Mouse (Mus musculus) megakaryocyte, adult 5-6 weeks (primary cell): ENCODE data around the gene Tll1. TPM values are rescaled to one million over a fixed set of nuclear protein-coding genes. Genes with fewer than 3 reads are reported as not detected.

Experiments
- ATAC-seq: 2 replicates; pipeline ENCODE4 v1.8.0; 2016; ENCODE audit warnings: mild to moderate bottlenecking, inconsistent platforms; ENCODE audit not compliant: poor library complexity, severe bottlenecking
- total RNA-seq, 2 experiments: library from RNA; stranded (forward) in 1 of 2; stranded (reverse) in 1 of 2; fragments of 153-499, 151-499 nt in 1 of 2; fragments of 221-1000, 200-1000 nt in 1 of 2; gene quantifications; 2 replicates each; pipeline versions ENCODE4 v1.2.3 to v1.2.4; 2015 to 2017

Tll1 gene
- total RNA-seq (2015) (not detected in 2 replicates), total RNA-seq (2017) (not detected in 2 replicates)

DNA sequence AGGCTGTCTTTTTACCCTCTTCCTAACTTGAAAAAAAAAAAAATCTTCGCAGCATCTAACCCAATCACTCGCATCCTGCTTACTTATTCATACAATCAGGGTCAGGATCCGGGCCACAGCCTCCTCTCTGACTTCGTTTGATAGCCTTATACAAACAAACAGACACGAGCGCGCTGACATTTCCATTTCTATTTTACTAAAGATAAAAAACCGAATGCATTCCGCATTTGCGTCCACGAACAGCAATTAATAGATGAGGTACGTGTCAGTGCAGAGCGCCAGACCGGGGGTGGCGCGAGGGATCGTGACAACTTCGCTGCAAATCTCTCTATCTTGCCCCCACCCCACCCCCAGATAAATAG, at the start of gene Tll1:
Gene Tll1 (minus strand): TSS at position 248 of the 362 bp plus-strand sequence.
- no peak for ATAC-seq

DNA sequence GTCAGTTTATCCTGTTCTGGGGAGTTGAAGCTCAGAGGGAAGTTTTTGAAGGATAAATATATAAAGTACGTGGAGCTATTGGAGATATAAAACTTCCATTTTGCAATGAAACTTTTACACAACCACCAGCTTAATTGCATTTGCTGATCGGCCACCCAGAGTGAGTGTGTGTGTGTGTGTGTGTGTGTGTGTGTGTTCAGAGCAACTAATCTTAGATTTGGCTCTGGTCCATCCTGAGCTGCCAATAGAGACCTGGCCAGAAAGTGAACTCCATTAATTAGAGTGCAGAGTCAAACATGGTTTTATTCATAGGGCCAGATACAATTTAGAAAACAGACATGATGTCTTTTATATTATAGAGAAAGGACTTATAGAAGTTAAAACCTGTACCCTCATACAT, 32.6 kb upstream of the Tll1 start:
- no peak for ATAC-seq

DNA sequence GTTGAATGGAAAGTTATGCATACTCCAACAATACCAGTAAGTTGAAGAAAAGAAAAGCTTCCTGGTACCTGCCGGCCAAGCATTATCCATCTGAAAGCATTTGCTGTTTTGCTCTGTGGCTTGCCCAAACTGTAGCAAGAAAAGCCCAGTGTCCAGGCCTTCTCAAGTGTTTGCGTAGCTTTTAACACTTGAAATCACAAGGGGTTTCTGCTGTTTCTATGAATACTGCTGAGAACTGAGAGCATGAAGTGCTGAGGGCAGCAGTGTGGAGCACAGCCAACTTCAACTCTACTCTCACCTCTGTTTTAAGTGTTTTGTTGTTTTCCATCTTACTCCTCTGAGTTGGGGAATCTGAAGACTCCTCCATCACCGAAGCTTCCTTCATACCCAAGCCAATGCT, 15.5 kb upstream of the Tll1 start:
- no peak for ATAC-seq

DNA sequence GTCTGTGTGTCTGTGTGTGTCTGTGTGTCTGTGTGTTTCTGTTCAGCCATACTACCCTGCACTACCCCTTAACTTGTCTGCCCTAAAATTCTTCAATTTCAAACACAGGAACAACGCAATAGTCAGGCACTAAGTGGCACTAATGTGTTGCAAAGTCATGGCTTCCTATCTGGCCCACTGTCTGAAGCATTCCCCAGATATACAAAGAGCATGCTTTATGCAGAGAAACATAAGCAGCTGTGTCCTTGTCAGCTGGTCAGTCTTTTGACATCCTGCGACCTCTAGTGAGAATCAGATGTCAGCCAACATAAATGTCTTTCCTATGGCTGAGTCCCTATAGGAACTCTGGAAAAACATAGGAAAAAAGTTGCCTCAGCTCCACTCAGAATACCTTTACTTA, 11.6 kb upstream of the Tll1 start:
- ATAC-seq: no peak

DNA sequence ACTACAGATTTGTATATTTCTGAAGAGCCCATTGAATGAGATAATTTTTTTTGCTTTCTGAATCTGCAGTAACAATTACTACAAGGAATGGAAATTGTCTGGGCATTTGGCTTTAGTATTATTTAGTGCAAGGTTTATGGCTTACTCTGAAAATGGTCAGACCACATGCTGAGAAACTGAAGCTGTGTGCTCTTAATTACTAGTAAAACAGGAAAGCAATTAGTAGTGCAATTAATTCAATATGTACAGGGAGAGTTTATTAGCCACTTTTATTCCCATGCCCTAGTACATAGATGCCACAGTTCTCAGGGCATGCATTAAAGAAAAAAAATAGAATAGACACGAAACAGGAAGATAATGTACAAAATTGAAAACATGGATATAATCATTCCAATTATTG, 10.2 kb upstream of the Tll1 start:
- no peak for ATAC-seq

DNA sequence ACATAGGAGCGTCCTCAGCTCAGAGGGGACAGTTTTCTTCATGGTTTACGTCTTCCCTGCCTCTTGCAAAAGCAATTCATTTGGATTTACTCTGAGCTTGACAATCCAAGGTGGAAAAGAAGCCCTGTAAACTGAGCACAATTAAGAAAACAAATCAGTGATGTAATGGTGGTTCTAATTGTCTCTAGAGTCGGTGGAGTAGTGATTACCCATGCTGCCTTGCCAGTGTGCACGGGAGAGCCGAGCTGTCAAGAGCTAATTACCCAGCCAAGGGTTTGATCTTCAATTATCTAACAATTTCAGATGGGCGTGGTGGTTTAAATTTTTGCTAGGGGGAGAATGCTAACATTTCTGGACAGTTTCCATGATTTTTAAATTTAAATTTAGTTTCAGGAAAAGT, 9.3 kb upstream of the Tll1 start:
- no peak for ATAC-seq

DNA sequence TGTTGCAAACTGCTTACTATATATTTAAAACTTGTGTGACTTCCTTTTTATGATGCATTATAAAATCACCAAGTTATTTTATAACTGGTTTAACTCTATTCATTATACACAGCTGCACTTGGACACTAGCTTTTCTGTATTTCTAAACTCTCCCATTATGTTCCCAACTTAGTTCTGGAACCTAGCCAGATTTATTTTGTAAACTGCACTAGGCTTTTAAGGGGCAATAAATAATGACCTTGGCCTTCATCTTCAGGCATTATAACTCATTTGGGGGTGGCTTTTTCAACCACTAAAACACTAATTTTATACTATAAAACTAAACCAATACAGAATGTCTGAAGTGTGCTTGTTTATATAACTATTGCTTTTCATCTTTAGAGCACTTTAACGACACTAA, 8.8 kb upstream of the Tll1 start:
- ATAC-seq: no peak

DNA sequence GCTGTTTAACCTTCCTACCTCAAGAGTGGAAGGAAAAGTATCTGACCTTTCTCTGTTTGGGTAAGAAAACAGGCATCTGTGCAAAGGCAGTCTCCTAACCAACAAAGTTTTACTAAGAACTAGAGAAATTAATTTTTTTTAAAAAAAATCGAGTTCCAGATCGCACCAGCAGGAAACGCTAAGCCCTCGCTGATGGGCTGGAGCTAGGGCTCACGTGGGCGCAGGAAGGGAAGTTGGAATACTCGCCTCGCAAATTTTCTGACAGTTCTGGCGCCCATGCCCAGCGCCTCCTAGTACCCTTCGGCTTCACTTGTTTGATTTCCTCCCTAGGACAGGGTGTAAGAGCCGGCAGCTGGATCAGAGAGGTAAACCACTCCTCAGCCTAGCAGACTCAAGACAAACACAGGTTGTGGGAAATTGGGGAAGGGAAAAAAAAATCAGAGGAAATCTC, 365 bp upstream of the Tll1 start:
- ATAC-seq: no peak

DNA sequence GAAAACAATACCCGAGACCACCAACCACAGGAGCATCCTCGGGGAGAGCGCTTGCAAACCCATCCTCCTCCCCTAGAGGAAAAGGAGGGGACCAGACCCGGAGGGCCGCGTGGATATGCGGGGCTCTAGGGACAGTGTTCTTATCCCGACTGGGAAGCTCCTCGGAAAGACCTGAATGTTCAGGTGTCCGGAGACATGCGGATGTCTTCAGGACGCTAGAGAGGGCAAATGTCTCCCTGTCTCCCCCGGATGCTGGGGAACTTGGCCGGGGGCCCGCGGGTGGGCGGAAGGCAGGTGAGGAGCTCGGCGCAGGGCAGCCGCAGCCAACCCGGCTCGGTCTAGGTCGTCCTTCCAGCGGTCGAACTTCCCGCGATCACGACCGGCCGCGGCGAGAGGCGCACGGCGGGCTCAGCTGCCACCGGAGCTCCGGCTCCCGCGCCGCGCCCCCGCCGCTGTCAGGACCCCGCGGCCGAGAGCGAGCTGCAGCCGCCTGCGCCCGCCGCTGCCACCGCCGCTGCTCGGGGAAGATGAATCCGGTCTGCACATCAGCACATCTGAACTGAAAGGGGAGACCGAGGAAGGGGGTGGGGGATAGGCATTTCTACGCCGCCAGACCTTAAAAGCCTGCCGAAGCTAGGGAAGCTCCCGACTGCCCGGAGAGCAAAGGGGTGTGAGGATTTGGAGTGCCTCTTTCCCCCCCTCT, 599 bp downstream of the Tll1 start:
- ATAC-seq: no peak

DNA sequence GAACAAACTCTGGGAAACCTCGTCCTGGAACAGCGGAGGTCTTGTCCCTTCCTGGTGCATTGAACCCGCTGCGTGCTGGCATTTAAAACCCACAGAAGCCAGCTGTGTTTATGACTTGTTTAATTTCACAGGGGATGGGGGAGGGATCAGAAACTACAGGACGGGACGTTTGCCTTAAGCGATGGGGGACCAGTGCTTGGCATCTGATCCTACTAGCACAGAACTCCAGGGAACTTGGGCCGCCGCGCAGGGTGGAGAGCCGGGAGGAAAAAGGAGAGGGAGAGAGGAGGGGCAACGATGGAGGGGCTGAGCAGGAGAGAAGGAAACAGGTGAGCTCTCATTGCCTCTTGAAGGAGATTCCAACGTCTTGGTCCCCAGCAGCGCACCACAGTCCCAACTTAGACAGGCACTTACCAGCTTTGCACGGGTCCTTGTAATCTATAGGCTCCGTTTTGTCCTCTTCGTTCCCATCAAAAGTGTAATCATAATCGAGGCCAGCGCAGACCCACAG, 1.2 kb downstream of the Tll1 start:
- ATAC-seq: no peak

DNA sequence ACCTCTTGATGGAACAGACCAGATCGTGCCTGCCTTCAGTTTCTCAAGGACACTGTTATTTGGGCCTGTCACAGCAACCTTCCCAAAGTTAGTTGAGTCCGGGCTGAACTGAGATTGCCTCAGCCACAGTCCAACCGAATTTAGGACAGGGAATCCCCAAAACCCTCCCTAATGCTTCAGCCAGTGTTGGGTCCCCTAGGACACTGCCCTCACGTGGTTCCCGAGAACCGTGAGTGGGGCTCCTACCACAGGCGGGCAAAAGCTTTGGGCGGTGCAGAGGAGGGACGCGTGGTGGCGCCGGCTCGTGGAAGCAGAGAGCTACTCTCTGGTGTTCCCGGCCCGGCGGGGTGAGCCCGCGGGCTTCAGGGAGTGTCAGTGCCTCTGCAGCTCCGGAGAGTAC, 1.9 kb downstream of the Tll1 start:
- ATAC-seq: no peak

DNA sequence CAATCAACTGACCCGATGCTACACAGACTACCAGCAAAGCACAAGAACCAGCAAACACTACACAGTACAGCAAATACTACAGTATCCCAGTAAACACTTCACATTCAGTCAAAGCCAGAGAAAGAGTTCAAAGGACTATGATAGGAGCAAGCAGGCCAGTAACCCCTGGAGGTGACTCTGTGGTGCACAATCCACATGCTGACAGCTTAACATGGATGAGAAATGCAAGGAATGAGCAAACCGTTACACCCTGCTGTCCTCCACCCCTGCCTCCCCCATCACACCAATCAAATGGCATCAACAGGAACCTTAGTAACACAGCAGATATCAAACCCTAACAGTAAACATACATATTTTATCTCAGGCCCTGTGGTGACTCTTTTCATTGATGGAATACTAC, 7.7 kb downstream of the Tll1 start:
- ATAC-seq: no peak

DNA sequence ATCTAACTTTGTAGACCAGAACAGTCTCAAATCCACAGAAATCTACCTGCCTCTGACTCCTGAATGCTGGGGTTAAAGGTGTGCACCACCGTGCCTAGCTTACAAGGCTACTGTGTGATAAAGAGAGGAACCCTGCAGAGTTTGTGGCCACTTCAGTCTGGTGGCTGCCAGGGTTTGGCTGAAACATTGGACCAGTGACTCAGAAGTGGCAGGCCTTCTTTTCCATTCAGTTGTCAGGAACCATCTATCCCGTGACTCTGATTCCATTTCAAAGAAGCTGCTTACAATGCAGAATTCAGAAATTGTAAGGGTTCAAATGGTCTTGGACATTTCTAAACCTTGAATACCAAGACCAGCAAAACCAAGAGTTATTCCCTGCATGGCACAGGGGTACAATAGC, 12.7 kb downstream of the Tll1 start:
- no peak for ATAC-seq

DNA sequence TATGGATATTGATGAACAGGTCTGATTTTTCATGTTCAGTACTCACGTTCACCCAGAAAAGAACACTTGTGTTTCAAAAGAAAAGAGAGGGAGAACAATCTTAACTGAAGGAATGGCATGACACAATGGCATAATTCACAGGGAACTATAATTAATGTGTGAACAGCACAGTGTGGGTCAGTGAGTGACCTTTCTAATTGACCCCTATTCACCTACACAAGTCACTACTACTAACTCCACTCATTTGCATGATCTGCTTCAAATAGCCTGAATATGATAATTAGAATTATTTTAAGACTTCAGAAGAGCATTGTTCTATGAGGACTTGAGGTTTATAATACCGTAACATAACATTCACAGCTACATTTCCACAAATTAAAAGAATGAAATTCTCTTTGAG, 18.2 kb downstream of the Tll1 start:
- no peak for ATAC-seq

DNA sequence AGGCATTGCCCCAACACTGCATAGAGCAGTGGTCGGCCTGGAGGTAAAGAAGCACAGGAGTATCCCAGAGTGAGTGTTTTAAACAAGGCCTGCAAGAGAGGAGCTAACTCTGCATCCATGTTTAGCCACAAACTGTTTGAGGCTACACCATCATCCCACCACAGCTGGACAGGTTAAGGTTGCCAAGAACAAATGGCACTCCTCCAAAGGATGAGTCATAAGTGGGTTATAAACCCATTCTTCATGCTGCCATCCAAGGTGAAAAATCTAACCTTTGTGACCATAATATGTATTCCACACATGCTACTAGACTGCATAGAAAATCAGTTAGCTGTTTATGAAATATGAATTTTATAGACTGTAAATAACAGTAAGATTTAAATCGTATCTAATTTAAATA, 29.1 kb downstream of the Tll1 start:
- no peak for ATAC-seq

DNA sequence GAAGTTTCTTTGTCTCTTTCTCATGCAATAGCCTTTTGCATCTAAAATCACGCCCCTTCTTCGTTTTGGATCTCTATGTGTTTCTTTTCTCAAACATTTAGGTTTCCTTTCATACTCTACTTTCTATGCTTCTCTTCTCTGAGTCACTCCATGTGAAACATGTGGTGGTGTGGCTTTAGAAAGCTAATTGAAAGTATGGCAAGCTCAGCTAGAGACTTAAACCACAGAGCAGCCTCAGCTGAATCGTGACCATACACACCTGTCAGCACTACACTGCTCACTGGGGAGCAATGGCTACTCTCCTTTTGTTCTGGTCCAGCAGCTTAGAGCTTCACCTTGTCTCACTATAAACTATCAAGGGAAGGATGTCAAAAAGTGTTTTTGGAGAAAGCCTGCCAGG, 31.2 kb downstream of the Tll1 start:
- no peak for ATAC-seq

DNA sequence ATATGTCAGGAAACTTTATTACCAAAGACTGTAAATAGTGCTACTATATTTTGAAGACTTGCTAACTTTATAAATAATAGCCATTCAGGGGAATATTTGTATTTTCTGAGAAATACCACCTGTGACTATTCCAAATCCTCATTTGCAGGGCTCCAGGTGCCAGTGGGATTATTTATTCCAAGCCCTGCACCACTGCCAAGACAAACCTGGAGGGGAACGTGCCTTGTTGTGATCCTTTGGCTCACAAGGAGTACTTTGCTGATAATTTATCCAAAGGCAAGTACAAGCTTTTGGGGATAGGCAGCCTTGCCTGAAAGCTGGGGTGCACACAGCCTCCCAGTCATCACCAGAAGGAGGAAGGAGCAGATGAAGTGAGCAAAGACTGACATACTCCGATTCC, 32.3 kb downstream of the Tll1 start:
- no peak for ATAC-seq

DNA sequence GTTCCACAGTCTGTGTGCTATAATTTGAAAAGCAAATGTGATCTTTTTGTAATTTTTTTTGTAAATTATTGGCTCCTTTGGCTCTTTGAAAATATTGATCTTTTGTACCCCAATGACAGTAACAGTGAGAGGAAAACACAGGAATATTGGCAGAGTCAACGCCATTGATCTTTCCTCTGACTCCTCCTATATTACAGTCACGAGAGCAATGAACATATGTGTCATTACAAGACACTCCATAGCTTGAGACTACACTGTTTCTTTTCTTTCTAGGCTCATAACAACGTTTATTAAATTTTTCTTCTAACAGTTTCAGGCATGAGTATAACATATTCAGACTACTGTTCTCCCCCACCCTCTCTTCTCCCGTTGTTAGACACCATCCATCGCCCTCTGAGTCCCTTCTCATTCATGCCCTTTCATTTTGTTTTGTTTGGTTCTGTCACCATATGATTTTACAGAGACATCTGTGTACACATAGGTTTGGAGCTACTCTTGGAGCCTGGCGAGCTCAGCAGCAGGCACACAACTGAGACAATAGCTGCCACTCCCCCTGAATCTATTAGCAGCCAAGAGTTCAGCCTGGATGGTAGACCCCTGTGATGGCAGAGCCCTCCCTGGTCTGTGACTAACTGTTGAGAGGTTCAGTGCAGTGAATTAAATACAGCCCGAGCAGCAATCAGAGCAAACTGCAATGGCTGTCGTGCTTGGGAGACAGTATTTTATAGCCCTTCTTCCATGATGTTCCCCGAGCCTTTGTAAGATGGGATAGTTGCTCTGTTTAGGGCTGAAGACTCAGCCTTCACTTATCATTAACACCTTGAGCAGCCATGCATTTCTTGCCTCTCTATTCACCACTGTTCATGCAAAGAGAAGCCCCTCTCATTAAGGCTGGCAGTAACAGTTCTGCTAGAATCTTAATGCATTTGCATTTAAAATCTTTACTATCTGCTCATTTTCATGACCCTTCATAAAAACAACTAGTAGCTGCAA, 52.9 kb downstream of the Tll1 start:
- ATAC-seq: no peak

DNA sequence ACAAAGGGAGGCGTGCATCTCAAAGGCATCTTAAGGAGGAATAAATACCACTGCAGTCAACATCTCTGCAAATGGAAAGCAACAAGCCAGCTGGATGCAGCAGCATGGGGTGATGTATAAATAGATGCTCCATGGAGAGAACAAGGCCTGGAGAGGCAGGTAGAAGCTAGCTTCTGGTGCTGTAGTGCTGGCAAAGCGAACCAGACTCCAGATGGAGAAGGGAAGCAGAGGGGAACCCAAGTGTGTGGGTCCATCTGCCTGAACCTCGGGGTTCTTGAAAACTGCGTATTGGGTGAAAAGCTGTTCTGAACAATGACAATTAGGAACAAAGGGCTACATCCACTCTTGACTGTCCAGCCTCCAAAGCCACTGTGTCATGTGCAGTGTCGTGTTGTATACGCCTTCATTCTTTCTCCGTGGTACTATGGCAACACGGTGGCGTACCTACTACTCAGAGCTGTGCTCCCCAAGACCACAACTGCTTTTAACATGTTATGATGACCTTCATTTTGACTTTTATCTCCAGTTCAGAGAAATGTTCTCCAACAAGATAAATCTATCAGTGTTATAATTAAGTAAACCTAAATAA, 53.8 kb downstream of the Tll1 start:
- ATAC-seq: no peak

DNA sequence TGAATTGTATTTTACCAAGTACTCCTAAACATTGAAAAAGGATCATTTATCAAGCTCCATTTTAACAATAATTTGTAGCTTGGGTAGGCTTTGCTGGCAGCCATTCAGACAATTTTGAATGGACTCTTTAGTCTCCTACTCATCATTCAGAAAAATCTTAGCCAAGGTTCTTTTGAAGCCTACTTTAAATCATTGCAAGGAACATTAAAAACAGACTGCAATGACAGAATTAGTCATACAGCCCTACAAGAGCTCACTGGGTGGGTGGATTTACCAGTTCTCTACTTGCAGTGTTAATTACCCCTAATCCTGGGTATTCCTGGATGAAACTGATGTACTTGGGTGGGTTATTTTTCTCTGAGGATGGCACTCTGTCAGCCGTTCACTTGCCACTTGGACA, 69.5 kb downstream of the Tll1 start:
- no peak for ATAC-seq

DNA sequence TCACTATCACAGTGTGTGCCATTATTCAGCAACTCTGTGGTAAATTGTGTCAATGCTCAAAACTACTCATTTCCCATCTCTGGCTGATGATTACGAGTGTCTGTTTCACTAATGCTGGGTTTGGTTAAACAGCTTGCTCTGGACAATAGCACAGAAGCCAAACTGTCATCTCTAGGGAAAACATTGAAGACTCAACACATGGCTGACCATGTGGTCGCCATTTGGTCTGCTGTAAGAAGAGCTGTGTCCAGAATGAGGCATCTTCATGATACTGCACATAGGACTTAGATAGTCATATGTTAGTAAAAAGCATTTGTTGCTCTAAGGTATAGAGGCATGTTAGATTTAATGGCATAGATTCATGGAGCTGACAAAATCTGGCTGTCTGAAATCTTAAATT, 98.9 kb downstream of the Tll1 start:
- no peak for ATAC-seq

DNA sequence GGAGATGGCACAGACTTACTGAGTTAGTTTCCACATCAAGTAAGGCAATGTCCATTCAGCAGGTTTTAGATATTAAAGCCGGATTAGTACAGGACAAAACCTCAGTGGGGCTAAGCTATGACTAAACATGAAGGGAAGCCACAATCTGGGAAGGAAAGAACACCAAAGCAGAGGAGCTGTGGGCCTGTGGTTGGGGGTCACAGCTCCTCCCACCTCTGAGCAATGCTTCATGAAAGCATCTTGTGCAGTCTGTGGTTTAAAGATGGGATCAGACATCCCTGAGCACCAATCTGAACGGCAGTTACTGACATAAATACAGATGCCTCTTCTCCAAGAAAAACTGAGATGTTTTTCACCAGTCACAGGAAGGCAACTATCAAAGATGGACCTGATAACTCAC, 132.7 kb downstream of the Tll1 start:
- no peak for ATAC-seq
